Mouse (Mus musculus): ENCODE measurements around the gene Gm44805.

Gene Gm44805

DNA sequence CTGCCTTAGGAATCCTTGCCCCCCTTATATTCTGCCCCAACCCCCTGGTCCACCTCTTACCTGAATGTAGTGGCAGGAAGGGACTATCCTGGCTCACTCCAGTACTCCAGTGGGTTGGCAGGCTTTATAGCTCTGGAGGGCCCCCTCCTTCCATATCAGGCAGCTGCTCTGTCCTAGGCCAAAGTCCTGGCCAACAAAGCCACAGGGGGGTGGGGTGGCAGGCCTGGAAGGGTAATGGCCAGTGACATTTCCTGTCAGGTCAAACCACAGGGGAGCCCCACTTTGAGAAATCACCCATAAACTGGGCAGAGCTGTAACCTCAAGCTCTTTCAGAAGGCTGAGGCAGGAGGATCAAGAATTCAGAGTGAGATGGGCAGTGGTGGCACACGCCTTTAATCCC lies 4.6 kb downstream of the Gm44805 start:
- no peak for DNase-seq

DNA sequence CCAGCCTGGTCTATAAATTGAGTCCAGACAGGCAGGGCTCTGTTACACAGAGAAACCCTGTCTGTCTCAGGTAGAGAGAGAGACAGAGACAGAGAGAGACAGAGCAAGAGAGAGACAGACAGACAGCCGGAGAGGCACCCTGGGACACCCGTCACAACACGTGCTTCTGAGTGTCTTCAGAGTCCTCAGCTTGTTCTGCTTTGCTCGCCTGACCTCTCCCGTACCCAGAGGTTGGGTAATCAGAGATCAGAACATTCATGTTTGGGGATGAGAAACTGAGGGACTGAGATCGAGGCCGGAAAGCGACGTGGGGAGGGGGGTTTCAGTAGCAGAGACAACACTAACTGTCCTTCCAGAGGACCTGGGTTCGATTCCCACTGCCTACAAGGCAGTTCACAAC lies 5.4 kb downstream of the Gm44805 start:
- DNase-seq, result no peak

DNA sequence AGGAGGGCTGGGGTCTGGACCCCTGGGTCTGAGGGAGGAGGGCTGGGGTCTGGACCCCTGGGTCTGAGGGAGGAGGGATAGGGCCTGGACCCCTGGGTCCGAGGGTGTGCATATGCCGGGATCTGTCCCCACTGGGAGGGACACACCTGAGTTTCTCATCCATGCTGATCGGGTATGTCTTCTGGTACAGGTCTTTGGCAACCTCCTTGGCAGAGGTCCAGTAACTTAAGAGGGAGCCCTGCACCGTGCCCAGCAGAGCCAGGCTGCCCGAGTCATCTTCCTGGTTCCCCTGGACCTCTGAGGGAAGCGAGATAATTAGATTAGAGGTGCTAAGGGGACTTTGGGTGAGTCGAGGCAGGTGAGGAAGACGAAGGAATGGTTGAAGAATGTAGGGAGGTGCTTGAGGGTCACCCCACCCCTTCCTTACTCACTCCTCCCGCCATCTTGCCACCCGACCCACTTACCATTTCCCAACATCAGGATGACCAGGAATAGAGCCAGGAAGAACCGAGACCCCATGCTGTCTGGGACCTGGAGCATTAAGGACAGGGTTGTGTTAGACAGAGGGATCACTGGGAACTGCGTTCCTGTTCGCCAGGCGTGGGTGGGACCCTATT lies 8.0 kb downstream of the Gm44805 start:
- DNase-seq, result no peak

DNA sequence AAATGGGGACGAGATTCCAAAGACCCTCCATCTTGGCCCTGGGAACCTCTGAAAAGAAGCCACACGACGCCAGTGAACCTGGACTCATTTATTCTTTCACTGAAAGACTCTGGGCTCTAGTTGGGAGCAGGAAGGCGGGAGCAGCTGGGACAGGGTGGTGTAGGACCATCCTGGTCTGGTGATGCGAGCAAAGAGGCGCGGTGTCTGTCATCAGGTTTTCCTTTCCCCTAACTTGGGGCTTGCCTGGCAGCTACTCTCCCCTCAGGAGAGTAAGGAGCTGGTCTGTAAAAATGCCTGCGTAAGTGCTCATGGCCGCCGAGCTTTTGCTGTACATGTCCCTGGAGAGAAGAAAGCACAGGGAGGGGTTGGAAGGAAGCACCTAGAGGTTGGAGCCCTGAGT lies 9.7 kb downstream of the Gm44805 start:
- DNase-seq, result no peak

DNA sequence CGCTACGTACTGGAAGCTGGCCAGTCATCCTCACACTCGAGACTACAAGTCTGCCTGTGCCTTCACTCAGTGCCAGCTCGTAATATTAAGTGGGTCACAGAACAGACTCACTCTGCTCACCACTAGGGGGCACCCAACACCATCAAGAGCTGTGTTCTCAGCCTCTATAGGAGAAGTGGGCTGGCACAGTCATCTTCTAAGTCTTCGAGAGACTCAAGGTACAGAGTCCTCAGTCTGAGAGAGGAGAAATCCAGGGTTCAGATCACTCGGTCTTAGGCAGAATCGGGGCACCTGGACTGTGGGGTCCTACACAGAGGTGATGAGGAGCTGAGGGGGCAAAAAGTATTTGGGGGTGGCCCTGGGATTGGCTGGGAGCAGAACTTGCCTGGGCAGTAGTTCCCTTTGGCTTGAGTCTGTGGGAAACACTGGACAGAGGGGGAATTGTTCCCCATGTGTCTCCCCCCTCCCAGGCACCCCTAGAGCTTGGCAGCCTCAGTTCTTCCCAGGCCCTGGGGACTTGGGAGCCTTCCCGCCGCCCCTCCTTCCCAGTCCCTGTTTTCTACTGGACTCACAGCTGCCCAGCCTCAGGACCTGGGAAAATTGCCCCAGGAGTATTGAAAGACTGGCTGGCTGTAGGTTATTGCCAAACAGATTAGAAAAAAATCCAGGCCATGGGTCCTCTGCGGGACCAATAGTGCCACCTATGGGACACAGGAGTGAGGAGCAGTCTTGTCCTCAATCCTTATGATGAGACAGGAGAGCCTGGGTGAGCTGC lies 12.1 kb downstream of the Gm44805 start:
- DNase-seq, result peak; percentile 90

DNA sequence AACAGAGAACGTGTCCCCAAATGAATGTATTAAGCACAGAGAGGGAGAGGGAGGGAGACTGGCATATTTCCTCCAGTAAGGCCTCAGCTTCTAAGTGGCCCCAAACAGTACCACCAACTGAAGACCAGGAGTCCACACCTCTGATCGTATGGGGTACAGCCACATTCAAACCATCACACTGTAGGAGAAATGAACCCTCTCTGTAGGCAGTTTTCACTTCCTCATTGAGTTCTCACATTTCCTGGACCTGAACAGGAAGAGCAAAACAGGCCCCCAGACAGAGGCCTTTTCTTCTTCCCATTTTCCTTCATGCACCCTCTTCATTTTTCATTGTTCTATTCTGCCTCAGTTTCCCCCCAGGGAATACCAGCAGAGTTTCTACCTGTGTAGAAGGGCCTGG lies 13.8 kb downstream of the Gm44805 start:
- DNase-seq, result no peak

DNA sequence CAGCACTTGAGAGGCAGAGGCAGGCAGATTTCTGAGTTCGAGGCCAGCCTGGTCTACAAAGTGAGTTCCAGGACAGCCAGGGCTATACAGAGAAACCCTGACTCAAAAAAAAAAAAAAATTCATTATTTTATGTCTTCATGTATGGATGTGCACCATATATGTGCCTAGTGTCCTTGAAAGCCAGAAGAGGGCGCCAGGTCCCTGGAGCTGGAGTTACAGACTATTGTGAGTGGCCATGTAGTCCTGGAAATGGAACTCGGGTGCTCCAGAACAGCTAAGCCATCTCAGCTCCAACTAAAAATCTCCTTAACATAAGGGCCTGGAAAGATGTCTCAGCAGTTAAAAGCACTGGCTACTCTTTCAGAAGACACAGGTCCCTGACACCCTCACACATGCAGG lies 14.5 kb downstream of the Gm44805 start:
- no peak for DNase-seq

DNA sequence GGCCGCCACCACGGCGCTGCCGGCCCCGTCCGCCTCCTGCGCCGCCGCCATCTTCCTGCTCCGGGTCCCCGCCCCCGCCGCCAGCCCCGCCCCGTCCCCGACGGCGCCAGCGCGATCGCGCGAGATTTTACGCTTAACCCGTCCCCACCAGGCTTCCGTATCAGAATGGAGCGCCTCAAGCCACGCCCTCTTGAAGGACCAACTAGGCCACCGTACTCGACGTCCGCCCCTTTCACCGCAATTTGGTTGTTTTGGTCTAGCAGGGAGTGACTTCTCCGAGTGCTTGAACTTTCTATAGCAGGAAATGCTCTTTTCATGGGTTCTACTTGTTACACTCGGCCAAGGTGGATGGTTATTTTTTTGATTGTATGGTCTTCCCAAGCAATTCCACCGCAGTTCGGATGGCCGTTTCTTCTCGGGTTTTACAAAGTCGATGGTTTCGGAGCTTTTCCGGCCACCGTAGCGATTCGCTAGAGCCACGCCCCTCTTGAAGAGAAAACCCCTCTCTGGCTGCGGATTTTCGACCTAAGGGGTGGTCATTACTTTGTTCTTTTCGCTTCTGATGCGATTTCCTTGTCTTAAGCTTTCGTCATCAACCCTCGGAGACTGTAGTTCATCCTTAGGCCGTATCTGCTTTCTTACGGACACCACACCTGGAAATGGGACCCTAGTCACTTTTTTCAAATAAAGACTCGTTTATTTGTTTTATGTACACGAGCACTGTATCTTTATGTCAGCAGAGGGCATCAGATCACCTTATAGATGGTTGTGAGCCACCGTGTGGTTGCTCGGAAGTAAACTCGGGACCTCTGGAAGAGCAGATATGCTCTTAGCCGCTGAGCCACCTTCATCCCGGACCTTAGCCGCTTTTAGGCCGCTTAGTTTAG lies 16.0 kb downstream of the Gm44805 start, which contains the start of gene Clptm1:
Gene Clptm1, minus strand, starts transcription at position 79 of the 887 bp plus-strand sequence.
- DNase-seq, result peak; percentile 97

DNA sequence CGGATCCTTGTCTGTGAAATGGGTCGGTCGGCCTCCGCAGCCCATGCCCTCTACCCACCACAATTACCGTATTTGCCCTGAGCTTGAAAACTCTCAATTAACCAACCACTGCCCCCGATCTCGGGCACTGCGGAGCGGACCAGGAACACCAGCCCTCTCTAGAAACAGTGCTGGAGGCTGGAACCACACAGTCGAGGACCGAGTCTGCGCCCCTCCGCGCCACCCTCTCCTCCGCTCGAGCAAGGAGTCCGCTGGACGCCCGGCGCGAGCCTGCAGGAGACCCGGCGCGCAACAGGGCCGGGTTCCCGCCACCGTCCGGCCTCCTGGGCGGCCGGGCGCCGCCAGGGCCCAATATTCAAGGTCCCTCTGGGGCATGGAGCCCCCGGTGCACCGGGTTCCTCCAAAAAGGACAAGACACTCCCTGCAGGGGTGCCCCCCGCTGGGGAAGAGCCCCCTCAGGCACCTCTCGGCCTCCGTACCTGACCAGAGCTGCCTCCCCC lies 16.7 kb downstream of the Gm44805 start:
- DNase-seq, result no peak

DNA sequence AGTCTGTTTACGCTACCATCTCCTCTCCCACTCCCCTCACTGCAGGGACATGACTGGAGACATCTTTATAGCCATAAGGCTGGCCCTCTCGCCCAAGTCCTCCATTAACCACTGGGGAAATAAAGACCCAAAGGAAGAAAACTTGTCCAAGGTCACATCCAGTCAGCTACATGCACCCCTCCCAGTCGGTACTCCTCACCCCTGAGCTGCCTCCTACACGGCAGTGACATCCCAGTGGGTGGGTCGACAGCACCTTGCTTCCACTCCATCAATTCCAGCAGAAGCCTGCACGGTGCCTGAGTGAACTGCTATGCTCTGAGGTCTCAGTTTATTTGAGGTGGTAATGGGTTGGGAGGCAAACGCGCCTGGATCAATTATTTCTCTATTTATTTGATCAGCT lies 17.3 kb downstream of the Gm44805 start:
- DNase-seq, result peak; percentile 6

DNA sequence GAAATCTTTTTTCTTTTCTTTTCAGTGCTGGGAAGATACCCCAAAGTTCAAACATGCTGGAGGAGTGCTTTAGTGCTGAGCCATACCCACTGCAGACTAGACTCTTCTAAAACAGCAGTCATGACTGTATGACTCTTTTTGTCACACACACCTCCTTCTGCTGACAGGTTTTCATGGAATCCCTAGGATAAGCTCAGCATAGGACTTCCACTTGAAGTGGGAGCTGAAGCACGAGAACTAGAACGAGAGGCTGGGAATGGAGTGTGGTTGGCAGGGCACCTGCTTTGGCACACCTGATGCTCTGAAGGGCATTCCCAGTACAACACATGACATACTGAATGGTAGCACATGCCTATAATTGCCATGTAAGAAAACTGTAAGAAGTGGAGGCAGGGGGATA lies 28.6 kb downstream of the Gm44805 start:
- DNase-seq, result no peak

DNA sequence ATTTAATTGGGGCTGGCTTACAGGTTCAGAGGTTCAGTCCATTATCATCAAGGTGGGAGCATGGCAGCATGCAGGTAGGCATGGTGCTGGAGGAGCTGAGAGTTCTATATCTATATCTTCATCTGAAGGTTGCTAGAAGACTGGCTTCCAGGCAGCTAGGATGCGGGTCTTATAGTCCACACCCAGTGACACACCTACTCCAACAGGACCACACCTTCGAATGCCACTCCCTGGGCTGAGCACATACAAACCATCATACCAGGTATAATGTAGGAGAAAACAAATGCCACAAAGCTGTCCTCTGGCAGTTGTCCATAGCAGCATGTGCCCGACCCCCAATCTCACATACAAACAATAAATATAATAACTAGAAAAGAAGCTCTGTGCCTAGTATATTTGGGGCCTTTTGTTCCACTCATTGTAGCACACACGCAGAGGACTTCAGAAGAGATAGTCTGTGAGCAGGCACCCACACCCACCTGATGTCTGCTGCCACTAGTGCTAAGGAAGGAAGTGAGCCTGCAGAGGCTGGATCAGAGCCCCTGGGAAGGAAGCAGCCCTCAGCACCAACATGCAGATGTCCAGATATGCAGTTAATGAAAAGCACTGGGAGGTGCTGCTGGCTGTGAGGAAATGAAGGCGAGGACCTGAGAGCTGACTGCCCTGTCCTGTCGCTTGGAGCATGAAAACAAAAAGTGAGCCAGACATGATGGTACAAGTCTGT lies 30.0 kb downstream of the Gm44805 start:
- DNase-seq, result no peak

DNA sequence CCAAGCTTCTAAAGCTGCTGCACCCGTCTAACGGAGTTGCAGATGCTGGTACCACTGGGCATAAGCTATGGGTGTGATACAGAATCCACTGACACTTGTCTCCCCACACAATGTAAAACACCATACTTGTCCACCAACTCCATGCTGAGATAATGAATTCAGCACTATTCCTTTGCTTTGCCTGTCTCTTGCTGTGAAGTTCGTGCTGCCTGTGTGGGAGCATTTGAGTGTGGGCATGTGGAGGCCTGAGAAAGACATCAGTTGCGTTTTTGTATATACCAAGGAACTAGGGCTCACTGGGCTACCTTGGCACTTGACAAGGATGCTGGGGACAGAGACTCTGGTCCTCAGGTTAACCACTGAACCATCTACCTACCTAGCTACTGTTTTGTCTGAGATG lies 40.0 kb downstream of the Gm44805 start:
- no peak for DNase-seq

DNA sequence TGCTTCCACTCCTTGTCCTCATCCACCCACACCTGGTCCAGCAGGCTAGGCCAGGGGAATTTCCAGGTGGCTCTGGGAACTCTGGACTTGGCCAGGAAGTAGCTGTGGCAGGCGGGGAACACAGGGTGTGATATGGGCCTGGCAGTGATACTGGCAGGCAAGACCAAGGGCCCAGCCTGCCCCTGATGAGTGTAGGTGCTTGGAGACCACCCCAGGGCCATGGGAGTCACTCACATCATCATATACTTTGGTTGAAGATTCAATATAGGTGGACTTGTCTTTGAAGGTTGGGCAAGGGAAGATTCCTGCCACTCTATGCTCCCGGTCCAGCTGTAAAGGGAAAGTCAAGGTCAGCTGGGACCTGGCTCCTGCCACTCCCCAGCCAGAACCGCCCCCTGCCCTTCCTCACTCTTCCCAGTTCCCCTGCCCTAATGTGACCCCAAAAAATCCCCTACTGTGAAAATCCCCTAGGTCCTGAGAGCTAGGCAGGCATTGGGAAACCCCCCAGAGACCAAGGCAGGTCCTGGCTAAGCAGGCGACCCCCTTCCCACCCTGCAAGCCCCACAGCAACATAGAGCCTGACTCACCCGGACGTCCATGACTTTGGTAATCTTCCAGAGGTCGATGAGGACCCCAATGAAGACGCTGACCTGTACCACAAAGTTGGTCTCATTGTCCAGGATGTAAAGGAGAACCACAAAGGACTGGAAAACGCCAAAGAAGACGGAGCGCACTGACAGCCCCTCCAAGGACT lies 46.0 kb downstream of the Gm44805 start:
- no peak for DNase-seq

DNA sequence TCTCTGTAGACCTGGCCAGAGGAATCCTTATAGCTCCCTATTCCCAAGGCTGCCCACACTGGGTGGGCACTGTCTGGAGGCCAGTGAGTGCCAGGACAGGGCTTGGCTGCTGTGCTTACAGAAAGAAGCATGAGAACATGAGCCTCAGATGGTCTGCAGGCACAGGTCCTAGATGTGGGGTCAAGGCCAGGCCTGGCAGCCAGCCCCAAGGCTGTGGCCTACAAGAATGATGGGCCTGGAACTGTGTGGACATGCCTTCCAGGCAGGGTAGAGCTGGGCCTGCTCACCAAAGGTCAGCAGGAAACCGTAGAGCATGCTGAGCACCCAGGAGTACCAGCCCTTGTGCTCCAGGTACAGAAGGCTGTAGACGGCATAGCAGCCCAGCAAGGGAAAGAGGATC lies 46.6 kb downstream of the Gm44805 start:
- DNase-seq, result no peak

DNA sequence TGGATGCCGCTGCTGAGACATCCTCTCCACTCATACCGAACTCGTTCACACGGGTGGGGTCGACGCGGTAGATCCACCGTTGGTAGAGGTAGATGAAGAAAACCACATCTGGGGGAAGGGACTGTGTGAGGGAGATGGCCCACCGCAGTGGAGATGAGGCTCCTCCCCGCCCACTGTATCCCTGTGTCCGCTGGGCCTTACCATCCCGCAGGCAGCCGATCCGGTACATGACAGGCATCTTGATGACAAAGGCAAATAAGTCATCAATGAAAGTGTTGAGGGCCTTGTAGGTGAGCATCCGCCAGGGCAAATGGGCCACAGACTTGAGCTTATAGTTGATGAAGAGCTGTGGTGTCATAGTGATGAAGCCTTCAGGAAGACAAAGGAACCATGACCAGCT lies 47.4 kb downstream of the Gm44805 start:
- no peak for DNase-seq

DNA sequence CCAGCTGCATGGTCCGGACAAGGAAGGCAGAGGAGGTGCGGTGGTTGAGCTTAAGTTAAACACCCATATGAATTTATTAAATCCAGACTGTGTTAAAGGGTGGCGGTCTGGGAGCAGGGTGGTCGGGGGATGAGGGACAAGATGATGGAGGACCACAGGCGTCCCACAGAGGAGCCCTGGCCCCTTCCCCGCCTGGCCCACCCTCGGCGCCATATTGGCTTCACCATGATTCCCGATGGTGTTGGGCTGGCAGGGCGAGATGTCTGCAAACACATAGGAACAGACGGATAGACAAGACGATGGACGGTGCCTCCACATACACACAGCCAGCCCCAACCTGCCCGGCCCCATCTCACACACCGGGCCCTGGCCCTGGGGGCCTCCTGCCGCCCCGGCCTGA lies 48.0 kb downstream of the Gm44805 start:
- DNase-seq, result no peak

DNA sequence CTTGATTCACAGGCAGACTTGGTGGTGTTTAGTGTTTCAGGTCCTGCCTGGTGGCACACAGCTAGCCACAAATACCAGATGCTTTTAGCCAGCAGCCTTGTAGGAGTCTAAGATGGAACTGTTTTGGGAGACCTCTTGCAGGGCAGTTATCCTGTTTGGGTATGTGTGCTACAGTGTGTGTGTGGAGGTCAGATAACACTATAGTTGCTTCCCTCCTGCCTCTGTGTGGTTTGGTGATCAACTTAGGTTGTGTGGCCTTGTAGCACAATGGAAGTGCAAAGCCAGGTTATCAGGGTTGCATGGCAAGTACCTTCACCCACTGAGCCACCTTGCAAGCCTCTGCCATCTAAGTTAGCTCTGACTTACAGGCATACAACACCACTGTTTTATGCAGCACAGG lies 48.5 kb downstream of the Gm44805 start:
- no peak for DNase-seq

DNA sequence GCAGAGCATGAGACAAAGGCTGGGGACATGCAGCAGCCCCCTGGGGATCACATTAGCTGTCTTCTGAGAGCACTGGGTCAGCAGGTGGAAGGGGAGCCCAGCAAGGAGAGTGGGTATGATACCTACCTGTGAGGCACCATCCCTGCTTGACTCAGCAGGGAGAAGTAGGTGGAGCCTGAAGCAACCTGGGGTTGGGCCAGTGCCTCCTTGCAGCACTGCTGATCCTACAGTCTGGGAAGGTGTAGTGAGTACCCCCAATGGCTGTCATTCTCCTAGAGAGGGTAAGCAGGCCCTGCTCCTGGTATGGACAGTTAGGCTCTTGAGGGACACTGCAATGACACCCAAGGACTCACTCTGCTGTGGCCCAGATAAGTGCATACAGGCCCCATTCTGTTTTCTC lies 48.9 kb downstream of the Gm44805 start:
- no peak for DNase-seq

DNA sequence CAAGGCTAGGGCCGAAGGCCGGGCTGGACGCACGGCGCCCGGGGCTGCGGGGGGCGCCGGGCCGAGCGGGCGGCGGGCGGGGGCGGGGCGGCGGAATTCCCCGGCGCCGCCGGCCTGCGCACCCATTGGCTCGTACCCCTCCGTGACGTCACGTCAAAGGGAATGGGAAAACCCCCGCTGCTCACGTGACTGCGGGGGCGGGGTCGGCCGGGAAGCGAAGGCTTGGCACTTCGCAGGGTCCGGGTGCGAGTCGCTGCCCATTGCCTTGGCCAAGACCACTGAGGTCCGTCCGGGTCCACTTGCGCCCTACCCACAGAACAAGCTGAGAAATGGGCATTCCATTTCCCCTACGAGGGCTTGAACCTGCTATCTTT lies 51.9 kb downstream of the Gm44805 start, which contains the start of gene Relb:
Gene Relb, minus strand, starts transcription at position 78 of the 374 bp plus-strand sequence.
- peak; percentile 89 for DNase-seq

DNA sequence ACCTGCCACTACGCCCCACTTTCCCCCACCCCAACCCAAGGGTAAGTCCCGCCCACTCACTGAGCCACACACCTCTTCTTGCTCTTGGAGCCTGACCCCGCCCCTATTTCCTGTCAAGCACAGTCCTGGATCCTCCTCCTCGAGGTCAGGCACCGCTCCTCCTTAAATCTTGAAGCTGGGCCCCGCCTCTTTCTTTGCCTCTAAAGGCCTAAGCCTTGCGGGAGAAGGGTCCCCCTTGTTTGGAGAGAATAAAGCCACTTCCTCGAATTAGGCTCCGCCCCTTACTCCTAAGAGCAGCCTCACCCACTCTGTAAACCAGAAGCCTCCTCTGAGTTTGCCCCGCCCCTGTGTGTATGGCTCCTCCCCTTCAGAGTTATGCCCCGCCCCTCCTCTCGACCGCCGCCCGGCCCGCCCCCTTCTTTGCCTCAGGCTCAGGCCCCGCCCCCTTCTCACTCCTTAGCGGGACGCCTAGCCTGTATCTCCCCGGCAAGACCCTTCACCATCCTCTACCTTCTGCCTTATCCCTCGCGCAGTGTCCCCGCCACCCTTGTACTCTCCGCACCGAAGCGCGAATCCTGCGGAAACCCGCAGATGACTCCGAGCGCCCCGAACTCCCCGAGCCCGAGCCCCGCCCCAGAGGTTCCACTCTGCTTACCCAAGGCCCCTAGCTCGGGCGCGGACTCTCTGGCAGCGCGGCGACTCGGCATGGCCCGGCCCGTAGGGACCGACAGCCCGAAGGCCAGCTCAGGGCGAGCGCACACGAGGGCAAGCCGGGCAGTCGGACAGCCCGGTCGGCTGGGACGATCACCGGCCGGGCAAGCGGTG lies 52.5 kb downstream of the Gm44805 start:
- peak; percentile 95 for DNase-seq
